Mouse (Mus musculus) granulocyte monocyte progenitor cell, adult 5-6 weeks (primary cell): ENCODE measurements around the gene Zfp385b. TPM values are rescaled to one million over a fixed set of nuclear protein-coding genes. Genes with fewer than 3 reads are reported as not detected.

Experiments used
- ATAC-seq: replicated peaks from 2 replicates; pipeline ENCODE4 v1.8.0; 2016; ENCODE audit warnings: mild to moderate bottlenecking, moderate TSS enrichment, inconsistent platforms; ENCODE audit not compliant: poor library complexity, severe bottlenecking
- total RNA-seq, 2 experiments: library from RNA; stranded (forward) in 1 of 2; stranded (reverse) in 1 of 2; fragments of 200-712, 200-1000 nt in 1 of 2; fragments of >200 nt in 1 of 2; fragmentation: Nextera tagmentation in 1 of 2; gene quantifications; 2 replicates each; pipeline ENCODE4 v1.2.3; 2014 to 2017

Gene Zfp385b
- total RNA-seq, 2 experiments from 2014 or later: not detected

DNA sequence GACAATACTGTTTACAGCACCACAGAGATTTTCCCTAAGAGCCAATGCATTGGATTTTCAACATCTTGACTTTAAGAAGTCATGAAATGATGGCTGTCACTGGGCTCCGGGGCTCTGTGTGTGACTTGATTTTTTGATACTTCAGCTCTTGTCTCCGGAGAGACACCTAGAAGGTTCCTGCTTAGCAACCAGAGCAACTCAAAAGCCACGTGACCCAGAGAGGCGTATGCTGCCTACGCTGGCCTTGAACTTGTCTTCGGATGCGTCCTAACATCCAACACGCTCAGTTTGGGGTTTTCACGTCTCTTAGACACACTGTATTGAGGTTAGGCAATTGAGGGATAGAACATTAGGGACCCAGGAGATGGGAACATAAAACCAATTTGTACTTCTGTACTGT, 407.3 kb downstream of the Zfp385b start:
- ATAC-seq: no peak

DNA sequence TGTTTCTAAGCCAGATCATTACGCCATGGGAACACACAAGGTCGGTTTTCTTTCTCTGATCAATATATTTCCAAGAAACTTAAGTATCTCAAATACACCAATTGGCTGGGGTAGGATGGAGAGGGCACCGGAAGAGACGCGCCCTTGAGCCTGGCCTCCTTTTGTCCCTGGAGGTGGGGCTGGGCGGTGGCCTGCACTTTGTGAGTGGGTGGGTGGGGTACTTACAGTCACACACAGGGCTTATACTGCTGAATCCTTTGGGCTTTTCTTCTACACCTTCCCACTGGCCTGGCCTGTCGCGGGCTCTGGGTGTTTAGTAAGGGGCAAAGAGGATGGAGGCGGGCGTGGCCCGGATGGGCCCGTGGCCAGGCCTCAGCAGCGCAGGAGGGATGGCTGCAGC, 407.8 kb downstream of the Zfp385b start:
- ATAC-seq: no peak

DNA sequence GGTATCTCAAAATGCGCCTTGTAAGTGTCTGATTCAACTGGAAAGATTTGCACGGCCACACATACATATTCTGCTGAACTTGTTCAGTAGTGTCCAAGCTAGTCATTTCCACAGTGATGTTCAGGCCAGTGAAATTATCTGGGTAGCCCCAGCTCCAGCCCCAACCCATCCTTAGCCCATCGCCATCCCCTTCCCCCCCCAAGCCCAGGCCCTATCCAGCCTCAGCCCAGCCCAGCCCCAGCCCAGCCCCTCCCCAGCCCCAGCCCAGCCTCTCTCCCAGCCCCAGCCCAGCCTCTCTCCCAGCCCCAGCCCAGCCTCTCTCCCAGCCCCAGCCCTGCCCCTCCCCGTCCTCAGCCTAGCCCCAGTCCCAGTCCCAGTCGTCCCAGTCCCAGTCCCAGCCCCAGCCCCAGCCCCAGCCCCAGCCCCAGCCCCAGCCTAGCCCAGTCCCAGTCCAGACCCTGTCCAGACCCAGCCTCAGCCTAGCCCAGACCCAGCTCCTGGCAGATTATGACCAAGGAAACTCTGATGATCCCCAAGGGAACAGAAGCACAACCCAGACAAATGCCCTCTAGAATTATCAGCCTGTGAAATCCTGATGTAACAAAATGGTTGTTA, 409.8 kb downstream of the Zfp385b start:
- no peak for ATAC-seq

DNA sequence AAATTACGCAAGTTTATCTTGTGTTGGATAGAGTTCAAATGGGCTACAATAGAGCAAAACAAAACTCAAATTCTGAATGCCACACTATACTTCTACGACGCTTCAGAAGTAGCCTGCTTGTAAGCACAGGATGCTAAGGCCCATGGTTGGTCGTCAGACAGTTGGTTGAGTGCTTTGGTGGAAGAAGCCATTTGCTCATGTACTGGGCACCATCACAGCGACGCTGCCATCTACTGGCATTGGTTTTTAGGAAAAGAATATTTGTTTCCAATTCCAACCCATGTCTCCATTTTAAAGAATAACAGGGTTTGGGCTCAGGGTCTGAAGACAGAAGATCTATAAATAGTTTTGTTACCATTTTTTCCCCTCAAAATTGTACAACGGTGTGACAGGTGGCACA, 410.5 kb downstream of the Zfp385b start:
- no peak for ATAC-seq

DNA sequence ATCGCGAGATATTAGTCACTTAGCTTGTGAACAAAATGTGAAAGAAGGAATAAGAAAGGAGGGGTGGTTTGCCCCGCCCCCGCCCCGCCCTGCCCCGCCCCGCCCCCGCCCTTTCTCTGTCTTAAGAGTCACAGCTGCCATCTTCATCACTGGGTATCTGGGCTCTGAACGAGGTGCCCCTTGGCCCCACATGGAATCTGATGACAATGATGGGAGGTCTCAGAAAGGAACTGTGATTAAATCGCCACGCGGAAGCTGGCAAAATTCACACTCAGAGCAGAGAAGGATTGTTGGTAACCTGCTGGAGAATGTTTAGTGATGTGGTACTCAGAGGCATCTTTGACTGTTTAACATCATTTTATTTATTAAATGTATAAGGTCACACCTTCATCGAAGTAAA, 417.1 kb downstream of the Zfp385b start:
- ATAC-seq: no peak

DNA sequence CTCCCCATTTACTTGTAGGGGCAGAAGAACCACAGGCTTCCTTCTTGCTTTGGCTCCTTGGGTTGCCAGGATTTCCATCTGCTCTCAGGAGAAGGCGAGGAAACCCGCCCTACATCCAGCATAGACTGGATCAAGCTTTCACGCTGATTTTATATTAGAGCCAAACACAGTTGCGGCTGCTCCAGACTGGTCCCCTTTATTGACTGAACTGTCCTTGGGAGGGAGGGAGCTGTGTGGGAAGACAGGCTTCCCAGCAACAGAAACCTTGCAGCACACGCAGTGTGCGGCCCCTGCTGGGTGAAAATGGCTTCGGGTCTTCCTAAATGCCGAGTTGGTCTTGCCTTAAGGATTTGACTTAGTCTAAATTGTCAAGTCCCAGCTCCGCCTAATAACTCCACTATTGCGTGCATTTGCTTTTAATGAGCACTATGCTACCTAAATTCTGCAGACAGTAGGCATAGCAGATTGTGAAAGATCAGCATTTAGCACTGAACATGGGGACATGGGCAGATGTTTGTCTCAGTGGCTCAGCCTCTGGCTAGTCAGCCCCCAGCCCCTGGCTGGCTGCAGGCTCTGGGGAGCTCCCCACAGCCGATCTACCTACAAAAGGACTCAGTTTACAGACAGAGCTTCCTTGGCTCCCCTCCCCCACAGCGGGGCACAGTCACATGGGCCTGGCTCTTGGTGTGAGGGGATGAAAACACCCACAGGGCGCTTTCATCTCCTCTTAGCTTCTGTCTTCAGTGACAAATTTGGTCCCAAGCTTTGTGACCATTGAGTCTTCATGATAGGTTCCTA, 417.8 kb downstream of the Zfp385b start:
- ATAC-seq: no peak

DNA sequence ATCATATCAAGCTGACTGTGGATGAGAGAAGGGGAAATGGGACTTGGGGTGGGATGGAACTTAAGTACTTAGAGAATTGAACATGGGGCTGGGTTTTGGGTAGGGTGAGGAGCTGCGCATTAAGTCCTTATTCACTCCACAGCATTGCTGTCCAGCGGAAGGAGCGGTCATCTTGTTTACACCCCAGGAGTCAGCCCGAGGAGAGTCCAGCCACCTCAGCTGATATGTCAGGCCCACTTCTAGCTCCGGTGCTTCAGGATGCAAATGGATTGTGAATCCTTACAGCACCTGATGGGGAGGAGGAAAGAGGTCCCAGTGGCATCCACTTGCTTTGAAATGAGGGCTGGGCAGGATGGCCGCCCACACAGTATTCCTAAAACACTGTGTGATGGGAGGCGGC, 425.6 kb downstream of the Zfp385b start:
- ATAC-seq: no peak

DNA sequence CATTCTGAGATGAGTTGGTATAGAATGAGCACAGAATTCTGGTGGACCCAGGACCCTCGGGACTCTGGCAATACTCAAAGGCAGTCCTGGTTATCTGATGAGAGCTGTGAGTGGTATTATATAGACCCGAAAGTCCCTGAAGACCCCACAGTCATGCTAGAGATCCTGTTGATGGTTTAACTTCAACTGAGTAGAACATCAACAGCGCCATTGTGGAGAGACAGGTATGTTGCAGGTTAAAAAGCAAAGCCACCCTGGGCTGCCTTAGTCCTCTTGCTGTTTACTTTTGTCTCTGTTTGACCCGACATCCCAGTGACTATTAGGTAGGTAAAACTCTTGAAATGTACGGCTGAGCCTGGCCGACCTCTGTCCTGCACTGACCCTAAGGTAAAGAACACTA, 431.3 kb downstream of the Zfp385b start:
- ATAC-seq: no peak

DNA sequence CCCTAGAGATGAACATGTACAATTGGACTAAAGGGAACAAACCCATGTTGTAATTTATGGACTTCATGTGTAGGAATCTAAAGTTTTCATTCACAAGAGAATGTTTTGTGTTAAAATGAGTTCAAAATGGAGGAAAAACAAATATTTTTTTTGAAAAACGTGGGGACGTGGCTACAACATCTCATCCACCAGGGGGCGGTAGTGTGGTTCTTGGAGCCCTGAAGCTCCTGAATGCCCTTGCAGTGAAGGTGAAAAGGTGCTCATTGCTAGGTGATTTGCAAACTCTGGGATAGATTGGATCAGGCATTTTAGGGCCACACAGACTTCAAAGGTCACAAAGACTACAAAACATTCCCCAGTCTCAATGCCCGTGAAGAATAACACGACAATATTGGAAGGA, 432.9 kb downstream of the Zfp385b start:
- peak; percentile 56; the same call in 1 of the 2 replicates for ATAC-seq

DNA sequence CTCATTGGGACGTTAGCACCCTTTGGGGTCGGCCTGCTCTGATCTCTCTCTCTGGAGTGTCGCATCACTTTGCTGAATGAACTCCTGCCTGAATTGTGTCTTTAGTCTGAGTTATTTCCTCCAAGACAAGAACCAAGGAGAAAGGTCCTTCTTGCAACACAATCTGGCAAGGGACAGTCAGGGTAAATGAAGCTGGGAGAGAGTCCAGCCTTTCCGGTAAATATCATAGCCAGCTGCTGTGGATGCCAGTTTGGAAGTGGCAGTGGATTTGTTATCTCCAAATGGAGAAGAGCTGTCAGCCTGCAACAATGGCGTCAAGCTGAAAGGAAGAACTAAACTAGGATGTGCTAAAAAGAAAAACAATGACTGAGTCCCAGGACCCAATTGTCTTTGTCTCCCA, 436.7 kb downstream of the Zfp385b start:
- ATAC-seq: no peak

DNA sequence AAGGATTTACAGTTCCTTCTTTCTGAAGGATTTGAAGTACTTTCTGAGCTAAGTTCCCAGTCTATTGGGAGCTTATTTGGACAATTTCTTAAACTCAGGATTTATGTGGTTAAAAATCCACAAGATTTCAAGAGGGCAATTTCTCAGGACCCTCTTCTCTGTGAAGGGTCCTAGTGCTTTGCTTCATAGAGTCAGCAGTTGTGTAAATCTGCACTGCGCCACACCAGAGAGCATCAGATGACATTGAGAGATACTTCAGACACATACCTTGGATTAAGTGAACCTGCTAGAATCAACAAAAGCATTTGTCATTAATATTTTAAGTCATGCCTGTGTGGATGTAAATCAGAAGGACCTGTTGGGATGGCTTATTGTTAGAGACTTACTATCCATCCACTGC, 439.5 kb downstream of the Zfp385b start:
- ATAC-seq: no peak

DNA sequence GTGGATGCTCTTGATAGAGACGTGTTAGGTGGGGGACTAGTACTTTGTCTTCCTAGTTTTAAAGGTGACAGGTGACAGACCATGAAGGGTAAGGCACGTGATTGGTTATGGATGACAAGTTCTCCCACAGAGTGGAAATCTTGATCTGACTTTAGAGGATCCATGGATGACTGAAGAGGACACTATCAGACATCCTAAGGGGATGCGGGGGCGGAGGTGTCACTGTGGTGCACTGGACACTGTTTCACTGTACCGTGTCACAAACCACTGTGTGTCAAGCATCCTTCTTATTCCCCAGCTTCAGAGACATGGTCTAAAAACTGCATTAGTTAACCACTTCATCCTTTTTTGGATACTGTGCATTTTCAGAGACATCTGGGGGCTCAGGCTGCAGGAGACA, 440.1 kb downstream of the Zfp385b start:
- ATAC-seq: no peak

DNA sequence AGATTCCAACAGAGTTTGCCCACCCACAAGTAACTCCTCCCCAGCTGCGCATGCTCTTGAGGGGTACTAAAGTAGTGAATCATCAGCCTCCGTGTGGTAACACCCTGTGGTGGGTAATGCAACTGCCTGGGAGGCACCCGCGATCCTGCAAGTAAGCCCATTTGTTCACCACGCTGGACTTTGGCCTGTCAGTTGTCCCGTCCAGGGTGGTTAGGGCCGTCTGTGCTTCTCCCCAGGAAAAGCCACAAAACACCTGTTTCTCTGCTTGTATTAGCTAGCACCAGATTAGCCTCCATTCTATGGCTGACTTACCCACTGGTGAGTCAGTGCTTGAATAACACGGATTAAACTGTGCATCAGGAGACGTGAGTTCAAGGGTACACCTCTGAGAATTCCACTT, 442.6 kb downstream of the Zfp385b start:
- ATAC-seq: no peak

DNA sequence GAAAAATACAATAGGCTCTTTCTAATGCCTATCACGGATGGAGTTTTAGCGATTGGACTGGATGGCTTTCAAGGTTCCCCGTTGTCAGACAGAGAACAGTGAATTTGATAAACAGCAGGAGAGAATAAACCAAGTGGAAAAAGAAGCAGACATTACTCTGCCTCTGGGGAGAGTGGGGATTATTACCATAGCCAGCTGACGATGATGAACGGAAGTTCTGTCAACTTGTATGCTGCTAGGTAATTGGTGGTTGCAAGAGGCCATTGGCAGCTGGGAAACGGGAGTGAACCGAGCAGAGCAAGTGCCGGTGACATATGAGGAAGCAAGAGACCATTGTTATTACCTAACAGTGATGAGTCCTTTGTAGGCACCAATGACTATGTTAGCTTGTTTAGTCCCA, 444.3 kb downstream of the Zfp385b start:
- no peak for ATAC-seq

DNA sequence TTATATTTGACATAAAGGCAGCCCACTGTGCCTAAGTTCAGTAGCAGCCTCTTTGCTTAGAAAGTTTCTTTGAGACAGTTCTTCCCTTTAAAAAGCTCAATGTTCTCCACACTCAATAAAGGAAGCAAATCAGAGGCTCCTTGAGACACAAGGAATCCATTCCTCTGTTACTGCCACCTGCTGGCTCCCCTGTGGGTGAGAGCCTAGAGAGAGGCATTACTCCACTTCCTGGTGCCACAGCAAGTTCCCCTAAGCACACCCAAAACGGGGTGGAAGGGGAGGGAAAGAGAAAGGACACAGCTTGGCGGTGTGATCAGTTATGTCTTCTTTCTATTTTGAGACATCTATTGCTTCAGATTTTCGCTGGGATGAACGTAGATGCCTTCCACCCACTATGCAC, 450.3 kb downstream of the Zfp385b start:
- peak; percentile 68 for ATAC-seq

Other genes starting within 250 kb of the Zfp385b start
- 44.4 and 51.7 TPM in 2 replicates for gene Cwc22, start 126.7 kb upstream of the Zfp385b start, total RNA-seq (2014; fragmentation: Nextera tagmentation)
- gene Cwc22, start 126.7 kb upstream of the Zfp385b start, total RNA-seq (2017): 118 and 119 TPM in 2 replicates